9 mouse cellular contexts compared by ENCODE assay signal in the genomic region with DNA sequence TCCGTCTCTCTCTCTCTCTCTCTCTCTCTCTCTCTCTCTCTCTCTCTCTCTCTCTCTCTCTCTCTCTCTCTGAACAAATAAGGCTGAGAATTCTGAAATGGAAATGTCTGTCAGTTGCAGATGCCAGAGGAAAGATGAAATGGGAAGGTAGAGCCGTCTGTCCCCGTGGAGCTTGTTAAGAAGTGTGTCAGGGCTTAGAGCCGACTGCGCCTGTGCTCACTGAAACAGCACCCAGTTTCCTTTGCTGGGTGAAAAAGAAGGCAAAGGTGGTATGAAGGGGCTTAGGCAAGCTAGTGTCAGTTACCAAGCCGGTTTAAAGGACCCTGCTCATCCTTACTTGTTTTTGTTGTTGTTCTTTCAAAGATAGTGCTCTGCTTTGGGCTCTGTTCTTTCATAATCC.
A peak's percentile ranks its signal among the peaks of the same experiment; 100 is the strongest.
DNase-seq lines count a peak whose midpoint lies in the region; ATAC-seq and TF ChIP-seq lines count a peak whose summit lies in the region.
"Had no signal": no experiment of that assay in that cellular context is flagged by ENCODE, and none has a peak within 500 bp of the region (broad histone marks: within the 10 kb centered on the region; RNA-seq: fewer than 3 reads in every experiment).

No protein-coding gene starts in this region.

- no peak overlapping the region for H3K4me3 ChIP-seq in forebrain, postnatal 0 days (ENCODE audit: low read depth, low read length)
- H3K4me3 ChIP-seq in liver, postnatal 0 days (ENCODE audit: low read depth, low read length): no peak overlapping the region

- H3K36me3 ChIP-seq in forebrain, postnatal 0 days (ENCODE audit: insufficient read depth): no peaks in the 10 kb centered on the region
- no peaks in the 10 kb centered on the region for H3K36me3 ChIP-seq in liver, postnatal 0 days (replicated peaks; ENCODE audit: insufficient read depth, low read length)

- ATAC-seq in frontal cortex, adult (ENCODE audit: low TSS enrichment): peak; percentile 68; the same call in 1 of the 2 replicates
- peak; percentile 32; the same call in 1 of the 2 replicates for ATAC-seq in forebrain, postnatal 0 days
- no peak for ATAC-seq in liver, postnatal 0 days
- no peak for ATAC-seq in erythroblast, adult 5-6 weeks (replicated peaks; ENCODE audit: low FRiP score, poor library complexity, severe bottlenecking)

- no peak for TF ChIP-seq EP300 in liver, postnatal 0 days (IDR thresholded peaks at IDR 0.05; ENCODE audit: low read depth)

- no peaks in the 10 kb centered on the region for H3K9me3 ChIP-seq in forebrain, postnatal 0 days (ENCODE audit: low read length)
- H3K9me3 ChIP-seq in liver, postnatal 0 days (ENCODE audit: low read length): no peaks in the 10 kb centered on the region

- peak overlapping the region; percentile 57 for H3K27ac ChIP-seq in forebrain, postnatal 0 days (ENCODE audit: low read depth, low read length)
- 0 out of 2 replicates have a peak overlapping the region, but pooled peaks have one; percentile 6 for H3K27ac ChIP-seq in liver, postnatal 0 days (ENCODE audit: low read depth)

- peaks cover 15% of the 10 kb centered on the region for H3K4me1 ChIP-seq in forebrain, postnatal 0 days (ENCODE audit: insufficient read depth)
- H3K4me1 ChIP-seq in liver, postnatal 0 days (ENCODE audit: insufficient read depth): 0 out of 2 replicates have a peak, but pooled peaks cover 2% of the 10 kb centered on the region

- peak overlapping the region; percentile 21 for H3K4me2 ChIP-seq in forebrain, postnatal 0 days (ENCODE audit: low read depth)
- H3K4me2 ChIP-seq in liver, postnatal 0 days (ENCODE audit: low read depth, low read length): peak overlapping the region; percentile 45

- 15% methylated on average over 5 of the region's 6 CpGs for WGBS in forebrain, postnatal 0 days
- WGBS in liver, postnatal 0 days (ENCODE audit: insufficient replicate concordance): 29% methylated on average over 5 of the region's 6 CpGs

- no peak for TF ChIP-seq CTCF in forebrain, postnatal 0 days (IDR thresholded peaks at IDR 0.05; ENCODE audit: low read depth)
- no peak for TF ChIP-seq CTCF in liver, postnatal 0 days (IDR thresholded peaks at IDR 0.05; ENCODE audit: low read depth)

- no peak overlapping the region for H3K9ac ChIP-seq in forebrain, postnatal 0 days
- H3K9ac ChIP-seq in liver, postnatal 0 days (replicated peaks): no peak overlapping the region

- H3K27me3 ChIP-seq in forebrain, postnatal 0 days (ENCODE audit: insufficient read depth, low read length): no peaks in the 10 kb centered on the region
- no peaks in the 10 kb centered on the region for H3K27me3 ChIP-seq in liver, postnatal 0 days (ENCODE audit: insufficient read depth, low read length)

- DNase-seq in frontal cortex, adult 2 months (ENCODE audit: extremely low spot score in 1 of 2, low spot score in 1 of 2): no peak
- DNase-seq in 3T3-L1 (ENCODE audit: low read depth, low spot score): peak; percentile 53
- DNase-seq in forebrain, postnatal 0 days: peak; percentile 44
- DNase-seq in liver, postnatal 0 days: no peak
- DNase-seq in urinary bladder, postnatal 25 days (ENCODE audit: low spot score): no peak
- DNase-seq in cerebellum, adult 9-11 months: no peak
- DNase-seq: lung, adult 2 months had no signal

Comparison
In these comparisons a context has a peak if more than half of its experiments do, and no peak if none do; other contexts are left out.
1. ATAC-seq: peak in frontal cortex, adult (single experiment) and forebrain, postnatal 0 days (single experiment); none in liver, postnatal 0 days (single experiment) and erythroblast, adult 5-6 weeks (single experiment).
2. DNase-seq: peak in 3T3-L1 (single experiment) and forebrain, postnatal 0 days (single experiment); none in frontal cortex, adult 2 months (0 of 2), liver, postnatal 0 days (single experiment), urinary bladder, postnatal 25 days (single experiment) and cerebellum, adult 9-11 months (single experiment).